Mouse (Mus musculus): Measurements from ENCODE around the gene Anp32a. TPM values are rescaled to one million over a fixed set of nuclear protein-coding genes. Genes with fewer than 3 reads are reported as not detected.

Gene Anp32a
- total and polyA plus RNA-seq, 2 experiments from 2014 or later: 110 to 130 TPM

DNA sequence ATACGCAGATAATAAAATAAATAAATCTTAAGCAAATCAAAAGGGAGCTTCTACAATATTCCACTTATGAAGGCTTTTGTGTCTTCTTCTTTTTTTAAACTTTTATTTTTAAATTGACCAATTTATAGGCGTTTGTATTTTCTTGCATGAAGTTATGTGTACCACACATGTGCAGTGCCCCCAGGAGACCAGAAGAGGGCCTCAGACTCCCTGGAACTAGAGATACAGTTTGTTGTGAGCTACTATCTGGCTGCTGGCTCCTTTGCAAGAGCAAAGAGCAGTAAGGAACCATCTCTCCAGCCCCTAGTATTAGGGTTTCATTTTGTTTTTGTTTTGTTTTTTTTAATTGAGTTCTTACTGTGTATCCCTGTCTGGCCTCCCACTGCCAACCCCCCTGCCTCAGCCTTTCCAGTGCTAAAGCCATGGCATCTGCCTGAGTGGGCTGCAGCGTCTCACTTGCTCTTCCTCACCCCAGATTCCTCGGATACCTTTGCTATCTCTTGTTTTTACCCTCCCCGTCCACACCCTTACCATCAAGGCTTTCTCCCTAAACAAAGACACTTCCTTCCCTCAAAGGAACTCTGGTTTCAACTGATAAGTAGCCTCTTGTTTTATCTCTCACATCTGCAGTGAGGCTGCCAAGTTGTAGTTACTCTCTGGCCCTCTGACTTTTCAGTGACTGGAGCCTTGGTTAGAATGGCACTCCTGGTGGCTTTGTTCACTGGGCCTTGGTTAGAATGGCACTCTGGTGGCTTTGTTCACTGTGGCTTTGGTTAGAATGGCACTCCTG, 66.5 kb downstream of the Anp32a start:
- WGBS: 87% methylated on average over 5 of the region's 5 CpGs
- H3K36me3 ChIP-seq (ENCODE audit: insufficient read depth): no peaks in the 10 kb centered on the region
- TF ChIP-seq CTCF (IDR thresholded peaks at IDR 0.05; ENCODE audit: low read depth): no peak
- no peak overlapping the region for H3K4me3 ChIP-seq (ENCODE audit: low read depth, low read length)
- H3K9ac ChIP-seq: no peak overlapping the region
- H3K9me3 ChIP-seq (ENCODE audit: low read length): no peaks in the 10 kb centered on the region
- no peak for DNase-seq
- H3K27ac ChIP-seq (ENCODE audit: low read depth, low read length): no peak overlapping the region
- ATAC-seq: no peak
- H3K4me2 ChIP-seq (ENCODE audit: low read depth): no peak overlapping the region
- no peaks in the 10 kb centered on the region for H3K27me3 ChIP-seq (ENCODE audit: insufficient read depth, low read length)
- no peaks in the 10 kb centered on the region for H3K4me1 ChIP-seq (ENCODE audit: insufficient read depth)

DNA sequence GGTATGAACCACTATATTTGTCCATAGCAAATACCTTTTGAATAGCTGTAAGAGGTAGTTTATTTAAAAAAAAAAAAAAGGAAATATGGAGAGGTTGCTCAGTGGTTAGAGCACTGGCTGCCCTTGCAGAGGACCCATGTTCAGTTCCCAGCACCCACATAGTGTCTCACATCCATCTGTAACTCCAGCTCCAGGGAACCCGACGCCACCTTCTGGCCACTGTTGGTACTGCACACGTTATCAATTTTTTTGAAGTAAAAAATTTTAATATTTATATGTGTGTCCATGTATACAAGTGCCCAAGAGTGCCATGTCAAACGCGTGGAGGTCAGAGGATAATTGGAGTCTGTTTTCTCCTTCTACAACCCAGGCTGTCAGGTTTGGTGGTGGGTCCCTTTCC, 77.6 kb downstream of the Anp32a start:
- Histone ChIP-seq H3K9me3 (ENCODE audit: low read length) (no peaks in the 10 kb centered on the region), H3K9ac (no peak overlapping the region), H3K36me3 (ENCODE audit: insufficient read depth) (peaks cover 18% of the 10 kb centered on the region; the same call in 1 of the 2 replicates), H3K4me3 (ENCODE audit: low read depth, low read length) (no peak overlapping the region), H3K27ac (ENCODE audit: low read depth, low read length) (no peak overlapping the region), H3K4me1 (ENCODE audit: insufficient read depth) (peaks cover 8% of the 10 kb centered on the region; the same call in 1 of the 2 replicates), H3K4me2 (ENCODE audit: low read depth) (no peak overlapping the region), H3K27me3 (ENCODE audit: insufficient read depth, low read length) (no peaks in the 10 kb centered on the region)
- 59% methylated on average over 5 of the region's 5 CpGs for WGBS
- DNase-seq (no peak), ATAC-seq (no peak)
- TF ChIP-seq CTCF (IDR thresholded peaks at IDR 0.05; ENCODE audit: low read depth): peak; percentile 64

DNA sequence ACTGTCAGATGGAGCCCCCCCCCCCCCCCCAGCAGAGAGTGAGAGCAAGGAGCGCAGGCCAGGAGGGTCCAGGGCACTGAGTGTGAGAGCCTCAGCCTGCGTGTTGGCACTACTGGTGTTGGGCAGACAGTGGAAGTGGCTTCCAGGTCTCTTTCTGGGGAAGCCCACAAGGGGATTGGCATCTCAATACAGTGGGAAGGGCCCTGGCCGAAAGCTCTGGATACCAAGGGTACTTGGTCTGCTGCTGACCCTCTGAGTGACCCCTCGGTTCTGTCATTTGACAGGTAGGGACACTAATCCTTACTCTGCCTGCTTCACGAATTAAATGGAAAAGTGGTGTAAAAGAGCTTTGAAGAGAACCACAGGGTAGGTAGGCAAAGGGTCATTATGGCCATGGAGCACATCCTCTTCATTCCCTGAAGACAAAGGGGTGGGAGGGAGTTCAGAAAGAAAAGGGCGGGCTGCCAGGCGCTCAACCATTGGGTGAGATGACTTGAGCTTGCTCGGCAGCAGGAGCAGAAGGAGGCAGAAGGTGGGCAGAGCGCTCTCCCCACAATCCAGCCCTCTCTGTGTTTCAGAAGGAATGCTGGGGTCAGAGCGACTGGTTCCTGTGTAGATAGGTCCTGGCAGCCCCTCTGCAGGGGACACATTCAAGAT, 79.3 kb downstream of the Anp32a start:
- Histone ChIP-seq H3K4me2 (ENCODE audit: low read depth) (no peak overlapping the region), H3K9me3 (ENCODE audit: low read length) (no peaks in the 10 kb centered on the region), H3K4me3 (ENCODE audit: low read depth, low read length) (no peak overlapping the region), H3K4me1 (ENCODE audit: insufficient read depth) (no peaks in the 10 kb centered on the region), H3K36me3 (ENCODE audit: insufficient read depth) (peaks cover 31% of the 10 kb centered on the region), H3K27me3 (ENCODE audit: insufficient read depth, low read length) (no peaks in the 10 kb centered on the region), H3K27ac (ENCODE audit: low read depth, low read length) (no peak overlapping the region), H3K9ac (no peak overlapping the region)
- no peak for TF ChIP-seq CTCF (IDR thresholded peaks at IDR 0.05; ENCODE audit: low read depth)
- ATAC-seq (no peak), DNase-seq (no peak)
- WGBS: 41% methylated on average over 10 of the region's 10 CpGs

DNA sequence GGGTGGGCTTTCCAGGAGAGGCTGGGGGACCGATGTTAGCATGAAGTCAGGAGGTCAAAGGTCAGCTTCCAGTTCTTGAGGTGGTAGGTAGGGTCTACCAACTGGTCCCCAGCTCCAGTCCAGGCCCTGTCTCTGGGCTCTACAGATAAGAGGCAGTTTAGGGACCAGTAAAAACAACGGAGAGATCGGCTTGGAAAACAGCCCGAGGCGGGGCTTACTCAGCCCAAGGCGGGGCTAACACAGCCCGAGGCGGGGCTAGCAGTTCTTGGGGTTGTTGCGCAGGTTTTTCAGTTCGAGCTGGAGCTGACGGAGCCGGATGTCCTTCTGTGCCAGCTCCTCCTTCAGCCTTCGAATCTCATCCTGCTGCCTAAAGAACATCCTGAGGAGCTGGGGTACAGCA, 79.9 kb downstream of the Anp32a start:
- 11% methylated on average over 13 of the region's 13 CpGs for WGBS
- Histone ChIP-seq H3K36me3 (ENCODE audit: insufficient read depth) (peaks cover 31% of the 10 kb centered on the region), H3K4me1 (ENCODE audit: insufficient read depth) (no peaks in the 10 kb centered on the region), H3K9me3 (ENCODE audit: low read length) (no peaks in the 10 kb centered on the region), H3K27ac (ENCODE audit: low read depth, low read length) (no peak overlapping the region), H3K27me3 (ENCODE audit: insufficient read depth, low read length) (no peaks in the 10 kb centered on the region), H3K4me3 (ENCODE audit: low read depth, low read length) (no peak overlapping the region), H3K4me2 (ENCODE audit: low read depth) (no peak overlapping the region; the same call in 1 of the 2 replicates), H3K9ac (no peak overlapping the region)
- peak; percentile 61 for ATAC-seq
- DNase-seq: peak; percentile 50
- TF ChIP-seq CTCF (IDR thresholded peaks at IDR 0.05; ENCODE audit: low read depth): no peak

DNA sequence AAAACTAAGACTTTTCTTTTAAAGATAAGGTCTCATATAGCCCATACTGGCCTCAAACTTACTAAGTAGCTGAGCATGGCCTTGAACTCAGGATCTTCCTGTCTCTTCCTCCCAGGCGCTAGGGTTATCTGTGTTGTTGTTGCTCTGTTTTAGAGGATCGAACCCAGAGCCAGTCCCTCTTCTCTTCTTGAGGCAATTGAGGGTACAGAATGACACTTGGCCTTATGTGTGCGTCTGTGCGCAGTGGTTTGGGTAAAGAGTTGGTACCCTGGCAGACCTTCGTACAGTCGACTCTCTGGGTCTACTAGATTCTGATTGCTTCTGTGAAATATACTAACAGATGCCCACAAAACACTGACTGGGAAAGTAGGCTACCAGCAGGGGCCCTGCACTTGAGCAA, 80.8 kb downstream of the Anp32a start:
- Histone ChIP-seq H3K27ac (ENCODE audit: low read depth, low read length) (no peak overlapping the region), H3K4me2 (ENCODE audit: low read depth) (no peak overlapping the region), H3K9ac (no peak overlapping the region), H3K4me3 (ENCODE audit: low read depth, low read length) (no peak overlapping the region), H3K9me3 (ENCODE audit: low read length) (no peaks in the 10 kb centered on the region), H3K36me3 (ENCODE audit: insufficient read depth) (peaks cover 38% of the 10 kb centered on the region), H3K4me1 (ENCODE audit: insufficient read depth) (no peaks in the 10 kb centered on the region), H3K27me3 (ENCODE audit: insufficient read depth, low read length) (no peaks in the 10 kb centered on the region)
- ATAC-seq: no peak
- no peak for TF ChIP-seq CTCF (IDR thresholded peaks at IDR 0.05; ENCODE audit: low read depth)
- DNase-seq: no peak
- 96% methylated on average over 6 of the region's 6 CpGs for WGBS

DNA sequence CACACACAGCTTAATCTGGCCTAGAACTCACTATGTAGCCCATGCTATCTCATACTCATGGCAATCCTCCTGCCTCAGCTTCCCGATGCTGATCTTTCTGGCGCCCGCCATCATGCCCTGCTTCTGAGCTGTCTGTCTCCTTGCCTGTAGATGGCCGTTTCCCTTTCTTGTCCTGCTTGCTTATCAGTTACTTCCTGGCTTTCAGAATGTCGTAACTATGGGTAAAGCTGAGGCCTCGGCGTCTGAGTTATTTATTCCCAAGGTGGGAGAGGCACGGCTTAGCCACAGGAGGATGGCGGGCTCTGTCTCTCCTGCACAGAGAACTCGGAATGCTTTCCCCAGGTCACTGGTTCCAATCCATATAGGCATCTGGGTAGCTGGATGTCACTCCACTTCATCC, 81.8 kb downstream of the Anp32a start:
- DNase-seq: no peak
- Histone ChIP-seq H3K27me3 (ENCODE audit: insufficient read depth, low read length) (no peaks in the 10 kb centered on the region), H3K36me3 (ENCODE audit: insufficient read depth) (peaks cover 47% of the 10 kb centered on the region), H3K4me1 (ENCODE audit: insufficient read depth) (no peaks in the 10 kb centered on the region), H3K9me3 (ENCODE audit: low read length) (no peaks in the 10 kb centered on the region), H3K4me3 (ENCODE audit: low read depth, low read length) (no peak overlapping the region), H3K4me2 (ENCODE audit: low read depth) (no peak overlapping the region), H3K9ac (no peak overlapping the region), H3K27ac (ENCODE audit: low read depth, low read length) (no peak overlapping the region)
- no peak for ATAC-seq
- 96% methylated on average over 10 of the region's 10 CpGs for WGBS
- TF ChIP-seq CTCF (IDR thresholded peaks at IDR 0.05; ENCODE audit: low read depth): no peak

DNA sequence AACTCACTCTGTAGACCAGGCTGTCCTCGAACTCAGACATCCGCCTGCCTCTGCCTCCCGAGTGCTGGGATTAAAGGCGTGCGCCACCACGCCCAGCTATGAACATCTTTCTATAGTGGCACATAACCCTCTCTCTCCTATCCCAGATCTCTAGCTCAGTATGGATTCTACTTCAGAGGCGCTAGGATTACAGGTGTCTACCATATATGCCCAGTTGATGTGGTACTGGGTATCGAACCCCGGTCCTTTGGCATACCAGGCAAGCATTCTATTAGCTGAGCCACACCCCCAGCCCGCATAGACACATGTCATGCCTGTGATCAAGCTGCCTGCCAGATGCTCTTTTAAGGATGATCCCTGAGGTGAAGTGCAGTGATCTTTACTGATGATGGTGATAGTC, 82.8 kb downstream of the Anp32a start:
- Histone ChIP-seq H3K27ac (ENCODE audit: low read depth, low read length) (no peak overlapping the region), H3K27me3 (ENCODE audit: insufficient read depth, low read length) (no peaks in the 10 kb centered on the region), H3K4me2 (ENCODE audit: low read depth) (no peak overlapping the region), H3K9me3 (ENCODE audit: low read length) (no peaks in the 10 kb centered on the region), H3K9ac (no peak overlapping the region), H3K4me1 (ENCODE audit: insufficient read depth) (no peaks in the 10 kb centered on the region), H3K4me3 (ENCODE audit: low read depth, low read length) (no peak overlapping the region), H3K36me3 (ENCODE audit: insufficient read depth) (peaks cover 57% of the 10 kb centered on the region)
- WGBS: 95% methylated on average over 10 of the region's 10 CpGs
- TF ChIP-seq CTCF (IDR thresholded peaks at IDR 0.05; ENCODE audit: low read depth): no peak
- ATAC-seq (no peak), DNase-seq (no peak)

Measured in forebrain, postnatal 0 days (tissue).